Mouse (Mus musculus): ENCODE measurements around the gene Entpd3.

- no peak for TF ChIP-seq CTCF (IDR thresholded peaks at IDR 0.05; ENCODE audit: low read depth)
- TF ChIP-seq EP300 (IDR thresholded peaks at IDR 0.05; ENCODE audit: low read depth), result no peak
These were observed 20.7 kb upstream of the Entpd3 start for GRCm38 (mm10) chr9:120518946-120519345.

Data from liver, postnatal 0 days (tissue).